Mouse (Mus musculus) megakaryocyte, adult 5-6 weeks (primary cell): ENCODE measurements at regions not wholly inside any gene's neighbourhood (a gene's known extent, or its start where the extent isn't known, plus 50 kb on each side); places are given as distances from the start of the nearest gene placed in this dataset.

Source experiments
- ATAC-seq: 2 replicates; pipeline ENCODE4 v1.8.0; 2016; ENCODE audit warnings: mild to moderate bottlenecking, inconsistent platforms; ENCODE audit not compliant: poor library complexity, severe bottlenecking

DNA sequence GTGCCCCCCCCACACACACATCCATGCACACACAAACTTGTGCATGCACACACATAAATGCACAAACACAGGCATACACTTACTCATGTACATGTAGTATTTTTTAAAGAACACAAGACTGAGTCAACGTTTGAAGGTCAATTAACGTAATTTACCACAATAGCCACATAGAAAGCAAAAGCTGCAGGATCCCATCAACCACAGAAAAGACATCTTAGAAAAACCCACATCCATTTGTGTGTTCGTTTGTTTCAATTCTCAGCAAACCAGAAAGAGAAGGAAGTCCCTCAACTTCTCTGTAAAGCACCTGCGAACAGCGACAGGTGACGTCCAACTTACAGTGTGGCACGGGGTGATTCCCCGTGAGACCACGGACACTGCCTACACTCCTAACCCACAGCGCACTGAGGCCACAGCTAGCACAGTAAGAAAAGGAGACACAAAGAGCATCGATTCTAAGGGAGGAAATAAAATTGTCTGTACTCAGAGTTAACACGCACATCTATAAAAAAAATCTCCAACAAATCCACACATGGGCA lies 53.8 kb downstream of the Dio3 start:
- ATAC-seq: no peak

DNA sequence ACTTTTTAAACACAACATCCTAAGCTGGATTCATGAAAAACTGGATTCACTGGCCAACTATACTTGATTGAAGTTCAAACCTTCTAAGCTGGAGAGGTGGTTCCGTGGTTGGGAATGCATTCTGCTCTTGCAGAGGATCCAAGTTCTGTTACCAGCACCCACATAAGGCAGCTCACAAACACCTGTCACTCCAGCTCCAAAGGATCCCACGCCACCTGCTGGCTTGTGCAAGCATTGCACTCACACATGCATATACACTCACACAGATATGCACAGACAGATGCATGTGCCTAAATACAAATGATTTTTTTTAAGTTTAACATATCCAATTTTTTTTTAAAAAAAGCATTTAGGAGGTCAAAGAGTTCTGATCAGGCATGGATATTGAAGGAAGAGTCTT lies 55.7 kb downstream of the Dio3 start:
- no peak for ATAC-seq

DNA sequence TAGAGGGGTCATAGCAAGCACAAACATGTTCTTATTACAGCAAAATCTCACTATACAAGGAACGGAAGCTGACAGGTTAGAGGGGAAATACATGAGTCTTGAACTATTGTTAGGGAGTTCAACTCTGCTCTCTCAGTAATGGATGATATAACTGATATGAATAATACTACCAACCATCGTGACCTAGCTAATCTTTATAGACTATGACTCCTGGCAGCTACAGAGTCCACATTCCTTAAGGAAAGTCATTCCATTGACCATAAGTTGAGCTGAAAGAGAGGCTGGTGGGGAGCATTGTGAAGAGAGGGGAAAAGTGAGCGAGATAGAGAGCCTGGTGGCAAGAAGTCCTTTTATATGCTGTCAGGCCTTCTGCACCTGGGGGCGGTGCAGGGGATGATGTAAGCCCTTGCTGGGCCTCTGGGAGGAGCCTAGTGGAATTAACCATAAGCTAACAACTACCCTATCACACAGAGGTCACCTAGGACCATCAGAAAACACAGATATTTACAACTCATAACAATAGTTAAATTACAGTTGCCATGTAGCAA lies 65.5 kb downstream of the Dio3 start:
- no peak for ATAC-seq

DNA sequence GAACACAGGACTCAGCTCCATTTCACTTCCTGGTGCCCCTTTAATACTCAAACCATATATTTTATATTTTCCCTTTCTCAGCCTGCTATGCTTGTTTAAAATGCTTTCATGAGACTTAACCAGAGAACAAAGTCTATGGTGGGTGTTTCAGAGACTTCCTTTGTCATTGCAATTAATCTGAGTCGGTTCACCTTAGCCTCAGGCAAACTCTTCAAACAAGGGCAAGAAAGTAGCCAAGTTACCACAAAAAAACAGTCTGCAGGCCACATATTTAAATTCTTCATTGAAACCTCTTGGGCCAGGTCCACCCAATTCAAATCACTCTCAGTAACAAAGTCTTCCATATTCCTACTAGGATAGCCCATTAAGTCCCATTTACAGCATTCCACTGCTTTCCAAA lies 70.8 kb downstream of the Dio3 start:
- no peak for ATAC-seq

DNA sequence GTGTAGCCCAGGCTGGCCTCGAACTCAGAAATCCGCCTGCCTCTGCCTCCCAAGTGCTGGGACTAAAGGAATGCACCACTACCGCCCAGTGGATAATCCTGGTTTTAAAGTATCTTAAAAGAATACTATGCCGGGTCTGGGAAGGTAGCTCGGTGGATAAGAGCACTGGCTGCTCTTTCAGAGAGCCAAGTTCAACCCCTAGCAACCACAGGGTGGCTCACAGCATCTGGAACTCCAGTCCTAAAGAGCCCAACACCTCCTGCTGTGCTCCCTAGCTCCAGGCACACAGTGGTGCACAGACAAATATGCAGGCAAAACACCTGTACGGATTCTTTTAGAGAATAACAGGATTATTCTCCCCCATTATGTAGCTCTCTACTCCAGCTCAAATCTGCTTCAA lies 77.0 kb downstream of the Dio3 start:
- ATAC-seq: no peak

DNA sequence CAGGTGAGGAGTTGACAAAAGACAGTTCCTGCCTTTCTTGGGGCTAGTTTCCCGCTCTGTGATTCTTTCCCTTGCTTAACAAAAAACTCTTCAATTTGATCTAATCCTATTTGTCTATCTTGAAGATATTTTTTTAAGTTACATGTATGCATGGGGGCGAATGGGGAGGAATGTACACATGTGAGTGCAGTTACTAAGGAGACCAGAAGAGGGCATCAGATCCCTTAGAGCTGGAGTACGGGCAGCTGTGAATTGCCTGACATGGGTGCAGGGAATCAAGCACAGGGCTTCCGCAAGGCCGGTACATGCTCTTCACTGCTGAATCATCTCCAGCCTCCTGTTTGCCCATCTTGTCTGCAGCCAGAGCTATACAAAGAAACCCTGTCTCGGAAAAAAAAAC lies 79.8 kb upstream of the Ppp2r5c start:
- no peak for ATAC-seq

DNA sequence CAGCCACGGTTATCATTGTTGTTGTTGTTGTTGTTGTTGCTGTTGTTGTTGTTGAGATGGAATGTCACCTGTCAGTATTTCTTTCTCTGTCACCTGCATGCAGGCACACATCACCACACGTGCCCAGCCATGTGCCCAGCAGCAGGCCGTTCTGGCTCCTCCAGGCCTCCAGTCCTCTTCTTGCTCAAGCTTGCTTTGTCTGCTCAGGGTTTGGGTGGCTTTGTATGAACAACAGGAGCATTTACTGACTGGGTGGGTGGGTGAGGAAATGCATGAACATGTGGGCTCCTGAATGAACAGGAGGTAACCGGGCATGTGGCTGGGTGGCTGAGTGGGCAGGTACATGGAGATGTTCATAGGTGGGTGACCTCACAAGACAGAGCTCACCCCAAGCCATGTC lies 79.1 kb upstream of the Ppp2r5c start:
- no peak for ATAC-seq

DNA sequence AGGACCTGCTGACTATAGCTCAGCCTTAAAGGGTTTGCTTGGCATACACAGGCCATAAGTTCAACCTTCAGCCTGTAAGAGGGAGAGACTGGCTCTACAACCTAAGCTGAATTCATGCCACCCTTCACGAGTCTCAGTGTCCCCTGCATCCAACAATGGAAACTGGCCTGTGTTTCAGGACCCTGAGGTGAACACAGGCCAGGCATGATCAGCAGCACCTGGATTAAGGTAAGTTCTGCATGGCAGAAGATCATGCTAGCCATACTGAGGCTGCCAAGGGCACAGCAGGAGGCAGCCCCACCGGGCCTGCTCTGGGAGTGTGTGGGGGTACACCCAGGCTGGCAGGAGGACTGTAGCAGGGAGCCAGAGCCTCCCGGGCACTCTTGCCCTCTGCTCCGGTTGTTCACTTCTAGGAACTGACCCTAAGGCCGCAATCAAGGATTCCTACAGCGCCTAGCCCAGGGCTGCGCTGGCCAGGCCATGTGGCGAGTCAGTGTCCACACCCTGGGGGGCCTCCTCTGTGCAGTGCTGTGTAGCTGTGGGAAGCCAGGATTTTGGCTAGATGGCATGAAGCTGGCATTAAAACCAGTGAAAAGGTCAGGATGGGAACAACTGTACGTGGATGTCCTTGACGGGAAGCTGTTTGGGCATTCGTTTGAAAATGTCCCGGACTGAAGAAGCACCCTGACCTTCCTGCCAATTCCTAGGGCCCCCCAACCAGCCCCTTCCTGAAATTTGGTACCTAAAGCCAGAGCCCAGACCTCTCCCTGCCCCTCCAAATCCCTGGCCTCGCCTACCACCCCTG lies 74.8 kb upstream of the Ppp2r5c start:
- no peak for ATAC-seq

DNA sequence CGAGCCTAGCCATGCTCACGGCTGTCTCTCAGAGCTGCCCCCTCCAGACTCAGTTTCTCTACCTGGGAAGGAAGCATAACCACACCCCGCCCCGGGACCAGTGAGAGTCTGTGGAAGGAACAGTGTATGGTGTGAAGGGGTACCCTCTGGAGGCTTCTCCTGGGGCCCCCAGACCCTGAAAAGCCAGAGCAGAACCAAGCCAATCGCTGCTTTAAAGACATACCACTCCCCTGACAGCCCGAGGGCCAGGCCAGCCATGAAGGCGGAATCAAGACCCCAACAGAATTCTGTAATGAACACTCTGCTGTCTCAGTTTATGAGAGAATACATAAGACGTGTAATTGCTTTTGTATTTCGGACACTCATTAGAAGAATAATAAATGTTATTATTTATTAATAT lies 73.9 kb upstream of the Ppp2r5c start:
- ATAC-seq: no peak

DNA sequence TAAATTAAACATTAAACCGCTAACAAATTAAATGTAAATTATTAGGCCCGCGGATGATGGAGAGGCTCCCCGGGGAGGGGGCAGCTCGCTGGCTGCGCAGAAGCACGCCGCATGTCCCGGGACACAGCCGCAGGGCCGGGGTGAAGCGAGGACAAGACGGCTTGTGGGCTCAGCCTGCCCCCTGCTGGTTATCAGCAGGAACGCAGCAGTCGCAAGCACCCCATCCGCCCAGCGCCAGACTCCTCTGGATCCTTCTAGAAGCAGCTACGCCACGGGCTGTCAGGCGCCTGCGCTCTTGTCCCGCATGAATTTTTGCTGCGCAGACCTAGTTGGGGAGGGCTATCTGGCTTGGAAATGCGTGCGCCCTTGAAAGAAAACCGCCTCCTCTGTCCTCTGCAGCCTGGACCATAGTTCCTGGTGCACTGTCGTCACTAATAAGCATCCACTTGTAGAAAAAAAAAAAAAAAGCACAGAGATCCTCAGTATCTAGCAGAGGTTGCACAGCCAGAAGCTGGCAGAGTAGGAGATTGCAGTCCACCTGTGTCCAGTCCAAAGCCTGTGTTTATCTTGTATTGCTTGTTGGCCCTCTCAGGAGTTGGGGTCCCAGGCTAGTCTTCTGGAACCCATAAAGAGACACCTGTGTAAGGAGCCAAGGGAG lies 73.4 kb upstream of the Ppp2r5c start:
- ATAC-seq: peak; percentile 94

DNA sequence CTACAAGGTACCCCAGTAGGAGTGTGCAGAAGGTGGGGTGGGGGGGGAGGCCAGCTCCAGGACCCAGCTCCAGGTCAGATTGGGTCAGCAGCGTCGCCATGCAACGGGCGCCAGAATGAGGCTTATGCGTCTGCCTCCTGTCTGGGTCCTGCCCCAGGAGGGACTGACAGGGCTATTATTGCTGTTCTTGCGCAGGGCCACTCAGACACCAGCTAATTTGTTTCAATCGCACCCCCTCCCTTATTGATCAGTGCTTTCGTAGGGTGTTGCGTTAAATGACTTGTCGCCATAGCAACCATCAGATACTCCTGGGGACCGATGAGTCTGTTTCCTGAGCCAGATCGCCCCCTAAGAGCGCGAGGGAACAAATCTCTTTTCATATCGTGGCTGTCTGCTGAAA lies 71.8 kb upstream of the Ppp2r5c start:
- no peak for ATAC-seq

DNA sequence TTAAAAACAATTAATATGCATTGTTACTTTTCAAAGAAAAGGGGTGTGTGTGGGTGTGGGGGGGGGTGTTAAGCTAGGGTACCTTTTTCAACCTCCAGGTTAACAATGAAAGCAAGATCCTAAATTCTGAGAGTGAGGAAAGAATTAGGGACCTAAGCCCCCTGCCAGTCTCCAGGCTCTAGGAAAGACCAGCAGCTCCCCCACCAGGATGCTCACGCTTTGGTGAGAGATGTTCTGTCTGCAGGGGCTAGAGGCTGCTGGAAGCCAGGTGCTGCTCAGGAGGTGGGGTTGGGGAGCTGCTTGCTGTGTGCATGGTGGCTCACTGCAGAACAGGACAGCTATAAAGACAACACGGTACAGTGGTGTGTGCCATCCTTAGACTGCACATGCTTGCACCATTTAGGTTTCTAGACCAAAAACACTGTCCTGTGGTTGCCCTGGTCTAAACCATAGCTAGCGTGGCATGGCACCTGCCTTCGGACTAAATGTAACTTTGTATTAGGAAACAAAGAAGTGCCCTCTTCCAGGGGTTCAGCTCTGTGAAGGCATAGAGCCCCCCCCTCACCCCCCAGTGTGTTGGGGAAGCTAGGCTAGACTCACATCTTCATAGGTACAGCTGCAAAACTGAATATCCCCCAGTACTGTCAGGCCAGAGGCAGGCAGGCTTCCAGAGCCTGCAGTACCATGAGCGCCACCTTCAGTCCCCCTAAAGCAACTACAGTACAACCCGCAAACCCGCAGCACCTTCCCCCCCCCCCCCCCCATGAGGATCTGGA lies 70.7 kb upstream of the Ppp2r5c start:
- no peak for ATAC-seq

DNA sequence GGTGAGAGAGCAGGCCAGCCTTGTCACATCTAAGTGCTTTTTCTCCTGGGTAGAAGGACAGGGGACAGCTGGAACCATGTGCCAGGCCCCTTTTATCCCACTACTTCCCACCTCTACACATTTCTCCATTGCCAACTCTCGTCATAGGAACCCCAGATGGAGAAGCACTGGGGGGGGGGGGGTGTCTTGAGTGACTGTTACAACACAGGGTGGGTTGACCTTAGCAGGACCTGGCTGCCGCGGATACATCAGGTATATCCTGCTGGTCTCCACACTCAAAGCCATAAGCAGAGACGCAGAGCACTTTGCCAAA lies 70.1 kb upstream of the Ppp2r5c start:
- ATAC-seq: no peak

DNA sequence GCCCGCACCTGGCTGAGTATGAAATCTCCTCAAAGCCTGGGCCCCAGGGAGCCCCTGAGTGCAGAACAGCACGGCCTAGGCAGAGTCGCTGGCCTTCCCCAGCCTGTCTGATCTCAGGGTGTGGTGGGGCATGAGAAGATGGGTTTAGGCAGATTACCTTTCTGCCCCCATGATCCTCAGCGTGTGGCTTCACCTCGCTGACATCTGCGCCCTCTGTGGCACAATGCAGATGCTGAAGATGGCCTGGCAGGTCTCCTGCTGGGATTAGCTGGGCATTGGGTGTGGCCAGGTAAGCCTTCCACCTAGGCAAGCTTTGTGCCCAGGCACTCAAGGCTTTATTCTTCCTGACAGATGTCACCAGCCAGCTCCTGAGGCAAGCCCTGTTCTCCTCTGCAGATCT lies 69.6 kb upstream of the Ppp2r5c start:
- no peak for ATAC-seq

DNA sequence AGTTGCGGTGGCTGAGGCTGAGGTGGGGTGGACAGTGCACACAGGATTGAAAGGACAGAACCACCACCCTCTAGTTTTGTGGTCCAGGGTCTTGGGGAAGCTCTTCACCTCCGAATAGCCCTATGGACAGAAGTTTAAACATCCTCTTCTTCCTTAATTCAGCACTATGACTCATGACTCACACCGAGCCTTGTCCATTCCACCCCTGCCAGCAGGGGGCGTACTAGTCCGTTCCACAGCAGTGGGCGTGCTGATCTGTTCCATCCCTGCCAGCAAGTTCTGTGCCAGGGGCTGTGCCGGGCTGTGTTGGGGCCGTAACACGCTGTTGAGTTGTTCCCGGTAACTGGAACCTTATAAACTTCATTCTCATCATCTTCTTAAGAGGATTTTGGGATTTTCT lies 69.2 kb upstream of the Ppp2r5c start:
- peak; percentile 33; the same call in 1 of the 2 replicates for ATAC-seq

DNA sequence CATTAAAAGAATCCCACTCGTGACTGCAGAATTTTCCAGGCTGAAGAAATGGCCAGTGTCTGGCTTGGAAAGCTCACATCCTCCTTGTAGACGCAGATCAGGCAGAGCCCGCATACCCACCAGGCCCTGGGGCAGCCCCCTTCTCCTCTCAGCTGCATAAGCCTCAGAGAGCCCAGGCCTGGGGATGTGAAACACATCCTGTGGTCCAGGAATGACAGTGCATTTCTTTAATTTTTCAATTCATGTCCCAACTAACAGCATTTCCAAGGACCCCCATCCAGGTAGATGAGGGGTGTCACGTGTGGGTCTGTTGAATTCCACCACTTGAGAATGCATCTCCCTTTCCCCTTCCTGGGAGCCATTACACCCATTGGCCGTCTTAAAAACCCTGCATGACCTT lies 68.6 kb upstream of the Ppp2r5c start:
- no peak for ATAC-seq

DNA sequence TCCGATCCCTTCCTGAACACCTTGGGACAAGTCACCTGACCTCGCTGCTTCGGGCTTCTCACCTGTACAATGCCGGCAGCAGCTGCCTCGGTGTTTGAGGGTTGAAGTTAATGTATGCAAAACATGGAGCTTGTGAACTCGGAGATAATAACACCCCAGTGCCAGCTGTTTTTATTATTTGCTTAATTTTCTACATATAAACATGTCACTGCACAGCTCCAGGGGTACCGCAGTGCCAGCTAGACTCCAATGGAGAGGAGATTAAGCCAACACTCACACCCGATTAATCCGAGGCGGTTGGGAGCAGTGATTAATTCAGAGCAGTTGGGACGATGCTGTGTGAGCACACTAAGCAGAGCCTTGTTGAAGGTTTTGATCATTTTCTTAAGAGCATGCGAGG lies 67.2 kb upstream of the Ppp2r5c start:
- ATAC-seq: no peak

DNA sequence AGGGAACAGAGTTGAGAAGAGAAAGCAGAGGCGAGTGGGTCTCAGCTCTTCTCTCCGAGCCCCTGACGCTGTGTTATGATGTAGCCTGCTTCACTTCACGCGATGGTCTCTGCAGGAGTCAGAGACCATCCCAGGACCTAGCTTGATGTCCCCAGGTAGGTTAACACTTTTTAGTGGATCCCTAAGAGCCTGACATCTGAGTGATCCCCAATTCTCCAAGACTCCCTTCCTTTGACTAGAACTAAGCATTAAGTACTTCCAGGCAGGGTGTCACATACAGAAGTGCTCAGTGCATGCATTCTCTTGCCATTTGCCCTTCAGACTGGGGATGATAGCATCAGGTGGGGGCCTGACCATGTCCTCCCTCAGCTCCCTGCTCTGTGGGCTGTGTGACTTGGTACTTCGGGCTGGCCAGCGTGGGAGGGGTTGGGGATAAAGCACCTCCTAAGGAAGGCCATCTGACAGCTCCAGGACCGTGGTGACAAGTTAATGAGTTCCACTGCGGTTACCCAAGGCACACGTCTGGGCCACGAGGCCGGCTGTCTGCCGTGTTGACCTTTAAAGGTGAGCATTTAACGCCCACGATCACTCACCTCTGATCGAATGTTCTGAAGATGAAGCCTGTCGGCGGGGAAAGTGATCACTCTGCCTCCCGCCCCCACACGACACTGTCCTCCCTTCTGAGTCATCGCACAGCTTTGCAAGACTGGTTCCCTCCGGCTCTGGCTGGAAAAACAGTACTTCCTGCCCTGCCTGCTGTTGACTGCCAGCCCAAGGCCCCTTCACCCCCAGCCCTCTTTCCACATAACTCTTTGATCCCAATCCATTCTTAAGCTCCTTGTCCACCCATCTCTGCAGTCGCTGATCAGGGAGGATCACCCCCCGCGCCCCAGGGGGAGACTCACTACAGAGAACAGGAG lies 65.8 kb upstream of the Ppp2r5c start:
- no peak for ATAC-seq

DNA sequence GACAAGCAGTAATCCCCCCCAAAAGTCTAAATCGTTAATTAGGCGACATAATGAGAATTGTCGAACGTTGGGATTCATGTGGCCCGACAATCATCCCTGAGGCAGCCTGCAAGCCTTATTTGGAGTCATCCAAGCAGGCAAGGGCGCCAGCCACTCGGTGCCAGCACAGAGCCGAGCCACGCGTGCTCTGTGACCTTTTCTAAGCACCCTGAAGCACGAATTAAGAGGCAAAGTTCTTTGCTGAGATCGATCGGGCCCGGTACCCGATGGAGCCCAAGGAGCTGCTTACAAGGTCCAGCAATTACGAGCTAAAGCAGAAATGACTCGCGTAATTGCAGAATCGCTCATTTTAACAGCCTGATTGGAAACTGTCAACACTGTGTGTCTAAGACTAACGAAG lies 61.9 kb upstream of the Ppp2r5c start:
- ATAC-seq: no peak

DNA sequence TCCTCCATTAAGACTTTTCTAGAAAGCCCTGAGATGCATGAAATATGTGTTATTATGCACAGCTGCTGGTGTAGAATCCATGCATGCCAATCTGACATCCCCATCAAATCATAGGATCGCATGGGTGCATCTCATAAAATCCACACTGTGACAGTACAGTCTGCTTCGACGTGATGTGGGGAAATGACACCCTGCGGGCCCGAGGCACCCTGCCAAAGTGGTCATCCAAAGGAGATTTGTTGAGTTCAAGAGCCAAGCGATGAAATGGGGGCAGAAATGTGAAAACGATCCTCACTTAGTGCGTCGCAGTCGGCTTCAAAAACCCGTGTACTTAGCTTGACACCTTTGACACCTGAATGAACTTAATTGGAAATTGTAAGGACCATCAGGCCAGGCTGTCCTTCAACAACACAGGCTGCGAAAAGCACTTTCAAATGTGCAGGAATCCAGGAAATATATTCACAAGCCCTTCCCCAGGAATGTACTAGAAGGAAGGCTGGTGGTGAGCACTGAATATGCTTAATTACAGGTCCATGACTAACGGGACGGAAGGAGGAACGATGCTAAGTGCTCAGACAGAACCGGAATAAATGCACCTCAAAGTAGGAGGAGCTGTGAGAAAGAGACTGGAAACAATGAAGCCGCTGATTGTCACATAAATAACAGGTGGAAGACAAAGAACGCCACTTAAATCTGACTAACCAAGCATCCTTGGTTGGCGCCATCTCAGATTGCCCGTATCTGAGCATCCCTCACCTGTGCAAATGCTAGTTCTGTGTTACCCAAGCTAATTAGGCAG lies 60.9 kb upstream of the Ppp2r5c start:
- no peak for ATAC-seq
